Mouse (Mus musculus): ENCODE measurements at regions not wholly inside any gene's neighbourhood (a gene's known extent, or its start where the extent isn't known, plus 50 kb on each side); places are given as distances from the start of the nearest gene placed in this dataset.

- no peak for ATAC-seq (ENCODE audit: insufficient number of reproducible peaks, insufficient read depth, low FRiP score, low TSS enrichment)
- 74% methylated on average over 10 of the region's 10 CpGs for WGBS
- Histone ChIP-seq H3K4me1 (no peaks in the 10 kb centered on the region), H3K9ac (no peak overlapping the region), H3K27ac (no peak overlapping the region), H3K36me3 (no peaks in the 10 kb centered on the region), H3K9me3 (no peaks in the 10 kb centered on the region), H3K4me3 (no peak overlapping the region), H3K27me3 (no peaks in the 10 kb centered on the region), H3K4me2 (replicated peaks) (no peak overlapping the region)
These were observed 547.4 kb downstream of the Etnk1 start for GRCm38 (mm10) chr6:143714461-143714860.

- Histone ChIP-seq H3K27me3 (no peaks in the 10 kb centered on the region), H3K4me3 (no peak overlapping the region), H3K9me3 (no peaks in the 10 kb centered on the region), H3K36me3 (no peaks in the 10 kb centered on the region), H3K4me1 (no peaks in the 10 kb centered on the region), H3K27ac (no peak overlapping the region), H3K4me2 (replicated peaks) (no peak overlapping the region), H3K9ac (no peak overlapping the region)
- no peak for ATAC-seq (ENCODE audit: insufficient number of reproducible peaks, insufficient read depth, low FRiP score, low TSS enrichment)
These were observed 583.1 kb downstream of the Etnk1 start for GRCm38 (mm10) chr6:143750074-143750473.

- 0 out of 2 replicates have a peak overlapping the region, but pooled peaks have one; percentile 10 for H3K4me2 ChIP-seq (replicated peaks)
- no peak overlapping the region for H3K27ac ChIP-seq
- no peaks in the 10 kb centered on the region for H3K4me1 ChIP-seq
- ATAC-seq (ENCODE audit: insufficient number of reproducible peaks, insufficient read depth, low FRiP score, low TSS enrichment) = no peak
- no peaks in the 10 kb centered on the region for H3K36me3 ChIP-seq
- H3K27me3 ChIP-seq = no peaks in the 10 kb centered on the region
- H3K4me3 ChIP-seq = no peak overlapping the region
- no peak overlapping the region for H3K9ac ChIP-seq
- WGBS = 67% methylated on average over 14 of the region's 14 CpGs
- no peaks in the 10 kb centered on the region for H3K9me3 ChIP-seq
These were observed 584.4 kb downstream of the Etnk1 start for GRCm38 (mm10) chr6:143751076-143752070.

- H3K27ac ChIP-seq = no peak overlapping the region
- no peaks in the 10 kb centered on the region for H3K4me1 ChIP-seq
- H3K27me3 ChIP-seq = no peaks in the 10 kb centered on the region
- H3K36me3 ChIP-seq = no peaks in the 10 kb centered on the region
- H3K4me2 ChIP-seq (replicated peaks) = no peak overlapping the region
- no peak overlapping the region for H3K4me3 ChIP-seq
- ATAC-seq (ENCODE audit: insufficient number of reproducible peaks, insufficient read depth, low FRiP score, low TSS enrichment) = no peak
- 70% methylated on average over 3 of the region's 3 CpGs for WGBS
- H3K9ac ChIP-seq = no peak overlapping the region
- H3K9me3 ChIP-seq = no peaks in the 10 kb centered on the region
These were observed 590.4 kb downstream of the Etnk1 start for GRCm38 (mm10) chr6:143757462-143757861.

GRCm38 (mm10) chr6:143768115-143768514, 601.1 kb downstream of the Etnk1 start:
- ATAC-seq (ENCODE audit: insufficient number of reproducible peaks, insufficient read depth, low FRiP score, low TSS enrichment) = no peak
- H3K27me3 ChIP-seq = no peaks in the 10 kb centered on the region
- no peak overlapping the region for H3K4me2 ChIP-seq (replicated peaks)
- H3K9me3 ChIP-seq = 0 out of 2 replicates have a peak, but pooled peaks cover 5% of the 10 kb centered on the region
- 84% methylated on average over 2 of the region's 2 CpGs for WGBS
- no peaks in the 10 kb centered on the region for H3K36me3 ChIP-seq
- no peak overlapping the region for H3K9ac ChIP-seq
- H3K27ac ChIP-seq = no peak overlapping the region
- no peak overlapping the region for H3K4me3 ChIP-seq
- H3K4me1 ChIP-seq = no peaks in the 10 kb centered on the region
